Comparison of ENCODE assay signal across 29 mouse cellular contexts in the genomic region with DNA sequence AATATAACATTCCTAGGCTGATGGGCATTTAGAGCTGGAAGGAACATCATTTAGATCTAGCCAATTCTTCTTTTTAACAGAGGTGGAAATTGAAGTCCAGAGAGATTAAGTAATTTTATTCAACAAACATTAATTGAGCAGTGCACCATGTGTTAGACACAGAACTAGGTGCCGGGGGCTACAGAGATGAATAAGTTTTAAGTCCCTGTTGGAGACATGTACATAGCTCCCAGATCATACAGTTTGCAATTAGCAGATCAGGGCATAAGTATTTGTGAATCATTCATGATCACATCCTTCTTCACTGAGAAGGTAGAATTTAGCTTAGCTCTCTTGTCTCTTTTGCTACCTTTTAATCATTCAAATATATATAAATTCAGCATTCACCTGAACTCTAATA.
"Had no signal": no experiment of that assay in that cellular context is flagged by ENCODE, and none has a peak within 500 bp of the region (broad histone marks: within the 10 kb centered on the region; RNA-seq: fewer than 3 reads in every experiment).

No protein-coding gene starts in this region.

- DNase-seq: layer of hippocampus, postnatal 36 days; left cerebral cortex, postnatal 4 days; liver; liver, embryonic 13.5 days; liver, postnatal 0 days; lung, adult 18-20 months; lung, adult 2 months; lung, embryonic 14.5 days; lung, postnatal 10 days; lung, postnatal 14 days; lung, postnatal 36 days; lung, postnatal 4 days had no signal

- H3K4me3 ChIP-seq: left cerebral cortex, adult 2 months; limb, embryonic 10.5 days; limb, embryonic 12.5 days; limb, embryonic 13.5 days; limb, embryonic 15.5 days; liver, embryonic 12.5 days; liver, embryonic 13.5 days; liver, embryonic 15.5 days; lung, embryonic 15.5 days; megakaryocyte, embryonic 14.5 days; midbrain, embryonic 12.5 days; midbrain, embryonic 13.5 days; myocyte; neural tube, embryonic 12.5 days had no signal

- H3K9me3 ChIP-seq: limb, embryonic 10.5 days; limb, embryonic 12.5 days; limb, embryonic 13.5 days; limb, embryonic 15.5 days; liver, embryonic 12.5 days; liver, embryonic 13.5 days; liver, embryonic 15.5 days; lung, embryonic 15.5 days; megakaryocyte, embryonic 14.5 days; midbrain, embryonic 12.5 days; midbrain, embryonic 13.5 days; neural tube, embryonic 12.5 days had no signal

- ATAC-seq: liver, embryonic 12.5 days; liver, postnatal 0 days; lung, postnatal 0 days; midbrain, embryonic 13.5 days had no signal

- H3K4me1 ChIP-seq: limb, embryonic 10.5 days; limb, embryonic 15.5 days; lung, embryonic 15.5 days; midbrain, embryonic 12.5 days; neural tube, embryonic 12.5 days had no signal

- H3K9ac ChIP-seq: limb, embryonic 12.5 days; limb, embryonic 13.5 days; limb, embryonic 15.5 days; liver, embryonic 12.5 days; liver, embryonic 13.5 days; liver, embryonic 14.5 days; liver, embryonic 15.5 days; liver, postnatal 0 days; lung, embryonic 14.5 days; lung, embryonic 15.5 days; midbrain, embryonic 12.5 days; midbrain, embryonic 13.5 days; neural tube, embryonic 12.5 days had no signal

- H3K4me2 ChIP-seq: limb, embryonic 12.5 days; limb, embryonic 13.5 days; limb, embryonic 15.5 days; liver, embryonic 11.5 days; liver, embryonic 12.5 days; liver, embryonic 13.5 days; liver, embryonic 15.5 days; lung, embryonic 14.5 days; lung, embryonic 15.5 days; midbrain, embryonic 12.5 days; midbrain, embryonic 13.5 days; neural tube, embryonic 12.5 days had no signal

- H3K27ac ChIP-seq: left cerebral cortex, adult 2 months; limb, embryonic 10.5 days; limb, embryonic 12.5 days; limb, embryonic 13.5 days; limb, embryonic 15.5 days; liver, embryonic 12.5 days; liver, embryonic 13.5 days; liver, embryonic 14.5 days; liver, embryonic 15.5 days; lung, embryonic 15.5 days; macrophage; midbrain, embryonic 12.5 days; midbrain, embryonic 13.5 days; neural tube, embryonic 12.5 days had no signal

- H3K27me3 ChIP-seq: limb, embryonic 12.5 days; limb, embryonic 13.5 days; limb, embryonic 15.5 days; liver, embryonic 12.5 days; liver, embryonic 13.5 days; liver, embryonic 15.5 days; lung, embryonic 15.5 days; megakaryocyte, embryonic 14.5 days; midbrain, embryonic 12.5 days; midbrain, embryonic 13.5 days; neural tube, embryonic 12.5 days had no signal

- H3K36me3 ChIP-seq: limb, embryonic 10.5 days; limb, embryonic 12.5 days; limb, embryonic 13.5 days; limb, embryonic 15.5 days; liver, embryonic 13.5 days; liver, embryonic 15.5 days; lung, embryonic 15.5 days; midbrain, embryonic 12.5 days; midbrain, embryonic 13.5 days; neural tube, embryonic 12.5 days had no signal
